Mouse (Mus musculus): ENCODE measurements around the gene Perm1. TPM values are rescaled to one million over a fixed set of nuclear protein-coding genes. Genes with fewer than 3 reads are reported as not detected.

Gene Perm1
- total and polyA plus RNA-seq, 2 experiments from 2014 or later: 1.7 to 1.9 TPM

- H3K4me3 ChIP-seq (ENCODE audit: low read depth, low read length): no peak overlapping the region
- ATAC-seq (ENCODE audit: low FRiP score) (no peak), DNase-seq (ENCODE audit: low spot score) (no peak)
- H3K36me3 ChIP-seq (ENCODE audit: insufficient read depth, low read length): peaks cover 40% of the 10 kb centered on the region
- WGBS: 52% methylated on average over 11 of the region's 11 CpGs
- peaks cover 6% of the 10 kb centered on the region; the same call in 1 of the 2 replicates for H3K4me1 ChIP-seq (ENCODE audit: insufficient read depth, low read length)
- H3K27me3 ChIP-seq (ENCODE audit: insufficient read depth, low read length): no peaks in the 10 kb centered on the region
- no peak overlapping the region for H3K27ac ChIP-seq (ENCODE audit: low read depth, low read length)
- no peak overlapping the region for H3K9ac ChIP-seq (replicated peaks; ENCODE audit: low read length, poor library complexity, severe bottlenecking)
- H3K9me3 ChIP-seq (ENCODE audit: low read length): no peaks in the 10 kb centered on the region
- H3K4me2 ChIP-seq (ENCODE audit: low read depth, low read length, poor library complexity, severe bottlenecking): no peak overlapping the region
- no peak for TF ChIP-seq CTCF (IDR thresholded peaks at IDR 0.05)
These were observed 33.9 kb downstream of the Perm1 start for GRCm38 (mm10) chr4:156249567-156249966.

- ATAC-seq (ENCODE audit: low FRiP score) (peak; percentile 41), DNase-seq (ENCODE audit: low spot score) (no peak)
- H3K9ac ChIP-seq (replicated peaks; ENCODE audit: low read length, poor library complexity, severe bottlenecking): no peak overlapping the region; the same call in 1 of the 2 replicates
- H3K4me2 ChIP-seq (ENCODE audit: low read depth, low read length, poor library complexity, severe bottlenecking): no peak overlapping the region
- H3K27me3 ChIP-seq (ENCODE audit: insufficient read depth, low read length): no peaks in the 10 kb centered on the region
- H3K27ac ChIP-seq (ENCODE audit: low read depth, low read length): peak overlapping the region; percentile 63
- peaks cover 29% of the 10 kb centered on the region for H3K36me3 ChIP-seq (ENCODE audit: insufficient read depth, low read length)
- 41% methylated on average over 8 of the region's 8 CpGs for WGBS
- TF ChIP-seq CTCF (IDR thresholded peaks at IDR 0.05): no peak
- H3K4me3 ChIP-seq (ENCODE audit: low read depth, low read length): no peak overlapping the region
- H3K9me3 ChIP-seq (ENCODE audit: low read length): no peaks in the 10 kb centered on the region
- peaks cover 6% of the 10 kb centered on the region; the same call in 1 of the 2 replicates for H3K4me1 ChIP-seq (ENCODE audit: insufficient read depth, low read length)
These were observed 35.4 kb downstream of the Perm1 start for GRCm38 (mm10) chr4:156251081-156251480.

- Histone ChIP-seq H3K4me2 (ENCODE audit: low read depth, low read length, poor library complexity, severe bottlenecking) (no peak overlapping the region), H3K27ac (ENCODE audit: low read depth, low read length) (no peak overlapping the region), H3K27me3 (ENCODE audit: insufficient read depth, low read length) (no peaks in the 10 kb centered on the region), H3K9ac (replicated peaks; ENCODE audit: low read length, poor library complexity, severe bottlenecking) (no peak overlapping the region), H3K9me3 (ENCODE audit: low read length) (no peaks in the 10 kb centered on the region), H3K4me3 (ENCODE audit: low read depth, low read length) (no peak overlapping the region), H3K36me3 (ENCODE audit: insufficient read depth, low read length) (peaks cover 19% of the 10 kb centered on the region), H3K4me1 (ENCODE audit: insufficient read depth, low read length) (peaks cover 6% of the 10 kb centered on the region; the same call in 1 of the 2 replicates)
- no peak for TF ChIP-seq CTCF (IDR thresholded peaks at IDR 0.05)
- no peak for DNase-seq (ENCODE audit: low spot score)
- no peak for ATAC-seq (ENCODE audit: low FRiP score)
- WGBS: 35% methylated on average over 7 of the region's 7 CpGs
These were observed 36.5 kb downstream of the Perm1 start for GRCm38 (mm10) chr4:156252140-156252539.

- no peaks in the 10 kb centered on the region for H3K27me3 ChIP-seq (ENCODE audit: insufficient read depth, low read length)
- DNase-seq (ENCODE audit: low spot score) (no peak), ATAC-seq (ENCODE audit: low FRiP score) (no peak)
- 28% methylated on average over 3 of the region's 3 CpGs for WGBS
- no peak overlapping the region for H3K9ac ChIP-seq (replicated peaks; ENCODE audit: low read length, poor library complexity, severe bottlenecking)
- H3K9me3 ChIP-seq (ENCODE audit: low read length): no peaks in the 10 kb centered on the region
- H3K27ac ChIP-seq (ENCODE audit: low read depth, low read length): no peak overlapping the region
- H3K36me3 ChIP-seq (ENCODE audit: insufficient read depth, low read length): peaks cover 16% of the 10 kb centered on the region; the same call in 1 of the 2 replicates
- no peak for TF ChIP-seq CTCF (IDR thresholded peaks at IDR 0.05)
- H3K4me2 ChIP-seq (ENCODE audit: low read depth, low read length, poor library complexity, severe bottlenecking): no peak overlapping the region
- H3K4me1 ChIP-seq (ENCODE audit: insufficient read depth, low read length): peaks cover 6% of the 10 kb centered on the region; the same call in 1 of the 2 replicates
- H3K4me3 ChIP-seq (ENCODE audit: low read depth, low read length): no peak overlapping the region
These were observed 37.0 kb downstream of the Perm1 start for GRCm38 (mm10) chr4:156252619-156253018.

GRCm38 (mm10) chr4:156253043-156253442 is 37.4 kb downstream of the Perm1 start:
- H3K36me3 ChIP-seq (ENCODE audit: insufficient read depth, low read length): peaks cover 12% of the 10 kb centered on the region; the same call in 1 of the 2 replicates
- no peak overlapping the region for H3K4me3 ChIP-seq (ENCODE audit: low read depth, low read length)
- H3K9ac ChIP-seq (replicated peaks; ENCODE audit: low read length, poor library complexity, severe bottlenecking): no peak overlapping the region
- 43% methylated on average over 7 of the region's 7 CpGs for WGBS
- no peaks in the 10 kb centered on the region for H3K9me3 ChIP-seq (ENCODE audit: low read length)
- H3K27me3 ChIP-seq (ENCODE audit: insufficient read depth, low read length): no peaks in the 10 kb centered on the region
- H3K27ac ChIP-seq (ENCODE audit: low read depth, low read length): no peak overlapping the region
- TF ChIP-seq CTCF (IDR thresholded peaks at IDR 0.05): no peak
- DNase-seq (ENCODE audit: low spot score): no peak
- H3K4me2 ChIP-seq (ENCODE audit: low read depth, low read length, poor library complexity, severe bottlenecking): no peak overlapping the region
- no peak for ATAC-seq (ENCODE audit: low FRiP score)
- peaks cover 6% of the 10 kb centered on the region; the same call in 1 of the 2 replicates for H3K4me1 ChIP-seq (ENCODE audit: insufficient read depth, low read length)

GRCm38 (mm10) chr4:156254361-156255077 is 38.9 kb downstream of the Perm1 start:
- Histone ChIP-seq H3K9ac (replicated peaks; ENCODE audit: low read length, poor library complexity, severe bottlenecking) (no peak overlapping the region), H3K9me3 (ENCODE audit: low read length) (no peaks in the 10 kb centered on the region), H3K4me2 (ENCODE audit: low read depth, low read length, poor library complexity, severe bottlenecking) (peak overlapping the region; percentile 39), H3K4me1 (ENCODE audit: insufficient read depth, low read length) (peaks cover 6% of the 10 kb centered on the region; the same call in 1 of the 2 replicates), H3K27ac (ENCODE audit: low read depth, low read length) (no peak overlapping the region), H3K4me3 (ENCODE audit: low read depth, low read length) (peak overlapping the region; percentile 18; the same call in 1 of the 2 replicates), H3K27me3 (ENCODE audit: insufficient read depth, low read length) (no peaks in the 10 kb centered on the region), H3K36me3 (ENCODE audit: insufficient read depth, low read length) (0 out of 2 replicates have a peak, but pooled peaks cover under 1% of the 10 kb centered on the region)
- whole genome bisulfite sequencing: 2% methylated on average over 30 of the region's 30 CpGs
- DNase-seq (ENCODE audit: low spot score): no peak
- no peak for TF ChIP-seq CTCF (IDR thresholded peaks at IDR 0.05)
- peak; percentile 32 for ATAC-seq (ENCODE audit: low FRiP score)
